Mouse (Mus musculus): ENCODE results near the gene Rap1a. TPM values are rescaled to one million over a fixed set of nuclear protein-coding genes. Genes with fewer than 3 reads are reported as not detected.
A peak's percentile ranks its signal among the peaks of the same experiment; 100 is the strongest.

Rap1a gene
- polyA plus RNA-seq, 1 experiment: 14.4 TPM

GRCm38 (mm10) chr3:105787328-105787727 is 13.8 kb downstream of the Rap1a start:
- H3K36me3 ChIP-seq (ENCODE audit: control insufficient read depth, insufficient read depth, low read length): no peaks in the 10 kb centered on the region; the same call in 1 of the 2 replicates
- WGBS: 63% methylated on average over 3 of the region's 3 CpGs

GRCm38 (mm10) chr3:105785865-105786264 is 15.3 kb downstream of the Rap1a start:
- TF ChIP-seq CTCF (IDR thresholded peaks at IDR 0.05; ENCODE audit: borderline replicate concordance, control insufficient read depth, extremely low read depth, insufficient read depth, low read length, poor library complexity) (no peak), POLR2A (IDR thresholded peaks at IDR 0.05; ENCODE audit: control insufficient read depth, extremely low read depth, insufficient read depth, low read length, poor library complexity) (no peak)
- DNase-seq: no peak
- H3K4me1 ChIP-seq (replicated peaks; ENCODE audit: control insufficient read depth, insufficient read depth, low read length): peaks cover 2% of the 10 kb centered on the region; the same call in 1 of the 2 replicates
- no peak overlapping the region for H3K4me3 ChIP-seq (ENCODE audit: control insufficient read depth, insufficient read depth, low read length)
- no peaks in the 10 kb centered on the region; the same call in 1 of the 2 replicates for H3K36me3 ChIP-seq (ENCODE audit: control insufficient read depth, insufficient read depth, low read length)
- no peaks in the 10 kb centered on the region for H3K27me3 ChIP-seq (ENCODE audit: control insufficient read depth, insufficient read depth, low read length)
- H3K27ac ChIP-seq (ENCODE audit: control insufficient read depth, insufficient read depth, low read length): no peak overlapping the region

More at GRCm38 (mm10) chr3:105787328-105787727, 13.8 kb downstream of the Rap1a start:
- peaks cover 1% of the 10 kb centered on the region; the same call in 1 of the 2 replicates for H3K4me1 ChIP-seq (replicated peaks; ENCODE audit: control insufficient read depth, insufficient read depth, low read length)
- TF ChIP-seq CTCF (IDR thresholded peaks at IDR 0.05; ENCODE audit: borderline replicate concordance, control insufficient read depth, extremely low read depth, insufficient read depth, low read length, poor library complexity) (no peak), POLR2A (IDR thresholded peaks at IDR 0.05; ENCODE audit: control insufficient read depth, extremely low read depth, insufficient read depth, low read length, poor library complexity) (no peak)
- H3K27me3 ChIP-seq (ENCODE audit: control insufficient read depth, insufficient read depth, low read length): no peaks in the 10 kb centered on the region
- H3K27ac ChIP-seq (ENCODE audit: control insufficient read depth, insufficient read depth, low read length): no peak overlapping the region
- H3K4me3 ChIP-seq (ENCODE audit: control insufficient read depth, insufficient read depth, low read length): no peak overlapping the region
- DNase-seq: no peak

- Histone ChIP-seq H3K27me3 (ENCODE audit: control insufficient read depth, insufficient read depth, low read length) (no peaks in the 10 kb centered on the region), H3K4me1 (replicated peaks; ENCODE audit: control insufficient read depth, insufficient read depth, low read length) (peaks cover 2% of the 10 kb centered on the region; the same call in 1 of the 2 replicates), H3K36me3 (ENCODE audit: control insufficient read depth, insufficient read depth, low read length) (no peaks in the 10 kb centered on the region; the same call in 1 of the 2 replicates), H3K4me3 (ENCODE audit: control insufficient read depth, insufficient read depth, low read length) (no peak overlapping the region), H3K27ac (ENCODE audit: control insufficient read depth, insufficient read depth, low read length) (no peak overlapping the region)
- WGBS: 52% methylated on average over 1 of the region's 1 CpGs
- TF ChIP-seq POLR2A (IDR thresholded peaks at IDR 0.05; ENCODE audit: control insufficient read depth, extremely low read depth, insufficient read depth, low read length, poor library complexity): no peak
- DNase-seq: no peak
These were observed 17.3 kb downstream of the Rap1a start for GRCm38 (mm10) chr3:105783809-105784208.

- Histone ChIP-seq H3K36me3 (ENCODE audit: control insufficient read depth, insufficient read depth, low read length) (no peaks in the 10 kb centered on the region; the same call in 1 of the 2 replicates), H3K27ac (ENCODE audit: control insufficient read depth, insufficient read depth, low read length) (no peak overlapping the region), H3K27me3 (ENCODE audit: control insufficient read depth, insufficient read depth, low read length) (no peaks in the 10 kb centered on the region), H3K4me1 (replicated peaks; ENCODE audit: control insufficient read depth, insufficient read depth, low read length) (peaks cover 2% of the 10 kb centered on the region; the same call in 1 of the 2 replicates), H3K4me3 (ENCODE audit: control insufficient read depth, insufficient read depth, low read length) (no peak overlapping the region)
- DNase-seq: no peak
- TF ChIP-seq CTCF (IDR thresholded peaks at IDR 0.05; ENCODE audit: borderline replicate concordance, control insufficient read depth, extremely low read depth, insufficient read depth, low read length, poor library complexity) (no peak), POLR2A (IDR thresholded peaks at IDR 0.05; ENCODE audit: control insufficient read depth, extremely low read depth, insufficient read depth, low read length, poor library complexity) (no peak)
- 88% methylated on average over 7 of the region's 7 CpGs for WGBS
These were observed 18.7 kb downstream of the Rap1a start for GRCm38 (mm10) chr3:105782406-105782805.

GRCm38 (mm10) chr3:105777997-105778396 is 23.1 kb downstream of the Rap1a start:
- Histone ChIP-seq H3K27me3 (ENCODE audit: control insufficient read depth, insufficient read depth, low read length) (no peaks in the 10 kb centered on the region), H3K36me3 (ENCODE audit: control insufficient read depth, insufficient read depth, low read length) (no peaks in the 10 kb centered on the region), H3K27ac (ENCODE audit: control insufficient read depth, insufficient read depth, low read length) (no peak overlapping the region), H3K4me1 (replicated peaks; ENCODE audit: control insufficient read depth, insufficient read depth, low read length) (peaks cover 4% of the 10 kb centered on the region), H3K4me3 (ENCODE audit: control insufficient read depth, insufficient read depth, low read length) (no peak overlapping the region)
- no peak for DNase-seq
- 97% methylated on average over 3 of the region's 3 CpGs for WGBS
- no peak for TF ChIP-seq CTCF (IDR thresholded peaks at IDR 0.05; ENCODE audit: borderline replicate concordance, control insufficient read depth, extremely low read depth, insufficient read depth, low read length, poor library complexity)
- no peak for TF ChIP-seq POLR2A (IDR thresholded peaks at IDR 0.05; ENCODE audit: control insufficient read depth, extremely low read depth, insufficient read depth, low read length, poor library complexity)

GRCm38 (mm10) chr3:105774496-105774895 is 26.6 kb downstream of the Rap1a start:
- TF ChIP-seq POLR2A (IDR thresholded peaks at IDR 0.05; ENCODE audit: control insufficient read depth, extremely low read depth, insufficient read depth, low read length, poor library complexity) (no peak), CTCF (IDR thresholded peaks at IDR 0.05; ENCODE audit: borderline replicate concordance, control insufficient read depth, extremely low read depth, insufficient read depth, low read length, poor library complexity) (no peak)
- Histone ChIP-seq H3K36me3 (ENCODE audit: control insufficient read depth, insufficient read depth, low read length) (no peaks in the 10 kb centered on the region), H3K27me3 (ENCODE audit: control insufficient read depth, insufficient read depth, low read length) (no peaks in the 10 kb centered on the region), H3K4me1 (replicated peaks; ENCODE audit: control insufficient read depth, insufficient read depth, low read length) (peaks cover 3% of the 10 kb centered on the region; the same call in 1 of the 2 replicates), H3K27ac (ENCODE audit: control insufficient read depth, insufficient read depth, low read length) (no peak overlapping the region), H3K4me3 (ENCODE audit: control insufficient read depth, insufficient read depth, low read length) (no peak overlapping the region)
- DNase-seq: no peak

GRCm38 (mm10) chr3:105771534-105771933 is 29.6 kb downstream of the Rap1a start:
- peak; percentile 62 for DNase-seq
- Histone ChIP-seq H3K4me3 (ENCODE audit: control insufficient read depth, insufficient read depth, low read length) (no peak overlapping the region), H3K36me3 (ENCODE audit: control insufficient read depth, insufficient read depth, low read length) (no peaks in the 10 kb centered on the region), H3K27me3 (ENCODE audit: control insufficient read depth, insufficient read depth, low read length) (no peaks in the 10 kb centered on the region), H3K27ac (ENCODE audit: control insufficient read depth, insufficient read depth, low read length) (no peak overlapping the region), H3K4me1 (replicated peaks; ENCODE audit: control insufficient read depth, insufficient read depth, low read length) (peaks cover 8% of the 10 kb centered on the region)
- TF ChIP-seq POLR2A (IDR thresholded peaks at IDR 0.05; ENCODE audit: control insufficient read depth, extremely low read depth, insufficient read depth, low read length, poor library complexity): no peak
- no peak for TF ChIP-seq CTCF (IDR thresholded peaks at IDR 0.05; ENCODE audit: borderline replicate concordance, control insufficient read depth, extremely low read depth, insufficient read depth, low read length, poor library complexity)

Data from thymus, adult 2 months (tissue).